17 mouse cellular contexts compared by ENCODE assay signal in genomic region chr14:99190153-99190790, GRCm38 (mm10).
A peak's percentile ranks its signal among the peaks of the same experiment; 100 is the strongest.
DNase-seq lines count a peak whose midpoint lies in the region; ATAC-seq and TF ChIP-seq lines count a peak whose summit lies in the region.
"Had no signal": no experiment of that assay in that cellular context is flagged by ENCODE, and none has a peak within 500 bp of the region (broad histone marks: within the 10 kb centered on the region; RNA-seq: fewer than 3 reads in every experiment).

No protein-coding gene starts in this region.

- H3K36me3 ChIP-seq in heart, embryonic 12.5 days, result peaks cover 11% of the 10 kb centered on the region
- H3K36me3 ChIP-seq in MEL (ENCODE audit: control insufficient read depth in 1 of 2, insufficient read depth in 2 of 2, low read length in 2 of 2), result no peaks in the 10 kb centered on the region; a peak in 3 of 4 replicates
- no peaks in the 10 kb centered on the region for H3K36me3 ChIP-seq in heart, postnatal 0 days (replicated peaks; ENCODE audit: control insufficient read depth, insufficient read depth, low read length)
- H3K36me3 ChIP-seq: forebrain, embryonic 12.5 days; neural tube, embryonic 13.5 days had no signal

- no peak for TF ChIP-seq POLR2A in MEL (IDR thresholded peaks at IDR 0.05; ENCODE audit: control insufficient read depth in 1 of 2, insufficient read depth in 1 of 2, low read depth in 1 of 2, low read length in 2 of 2, poor library complexity in 1 of 2)

- TF ChIP-seq RAD21 in MEL (IDR thresholded peaks at IDR 0.05; ENCODE audit: low read depth, low read length), result no peak

- DNase-seq in heart, adult 11 months, result peak; percentile 91
- DNase-seq in MEL (ENCODE audit: low read depth, low spot score), result no peak
- peak; percentile 13 to 43 for DNase-seq in cerebellum, postnatal 14 days
- DNase-seq in heart, postnatal 0 days (ENCODE audit: low spot score), result peak; percentile 89
- no peak for DNase-seq in neural tube, embryonic 10.5 days (ENCODE audit: extremely low spot score, low spot score)
- DNase-seq in B cell, adult 2 months, result no peak
- no peak for DNase-seq in right cerebral cortex, postnatal 14 days
- DNase-seq: kidney, adult 11 months; kidney, postnatal 14 days had no signal

- H3K27ac ChIP-seq in heart, embryonic 12.5 days (ENCODE audit: poor library complexity, severe bottlenecking), result no peak overlapping the region
- H3K27ac ChIP-seq in MEL (ENCODE audit: control insufficient read depth, low read depth, low read length), result no peak overlapping the region
- H3K27ac ChIP-seq in heart, postnatal 0 days (ENCODE audit: low read depth), result peak overlapping the region; percentile 55; the same call in 1 of the 2 replicates
- H3K27ac ChIP-seq: embryonic facial prominence, embryonic 15.5 days; forebrain, embryonic 12.5 days; hindbrain, embryonic 13.5 days; macrophage; neural tube, embryonic 13.5 days had no signal

- no peak for TF ChIP-seq EP300 in MEL (IDR thresholded peaks at IDR 0.05; ENCODE audit: low read depth in 1 of 2, low read length in 2 of 2)
- no peak; the same call in 1 of the 2 replicates for TF ChIP-seq EP300 in heart, postnatal 0 days (IDR thresholded peaks at IDR 0.05; ENCODE audit: low read depth)

- no peaks in the 10 kb centered on the region for H3K9me3 ChIP-seq in heart, embryonic 12.5 days (replicated peaks)
- H3K9me3 ChIP-seq in MEL (replicated peaks; ENCODE audit: insufficient read depth, low read length), result no peaks in the 10 kb centered on the region
- no peaks in the 10 kb centered on the region for H3K9me3 ChIP-seq in heart, postnatal 0 days (replicated peaks; ENCODE audit: control insufficient read depth, low read length)
- H3K9me3 ChIP-seq: embryonic facial prominence, embryonic 15.5 days; forebrain, embryonic 12.5 days; G1E; hindbrain, embryonic 13.5 days; neural tube, embryonic 13.5 days had no signal

- no peak for TF ChIP-seq CTCF in MEL (IDR thresholded peaks at IDR 0.05 in 2 of 3, conservative IDR thresholded peaks at IDR 0.05 in 1 of 3; ENCODE audit: control insufficient read depth in 1 of 3, insufficient read depth in 1 of 3, low read depth in 2 of 3, low read length in 3 of 3, poor library complexity in 1 of 3, severe bottlenecking in 1 of 3)
- no peak for TF ChIP-seq CTCF in heart, postnatal 0 days (IDR thresholded peaks at IDR 0.05; ENCODE audit: low read depth)

- no peak overlapping the region for H3K9ac ChIP-seq in heart, embryonic 12.5 days
- no peak overlapping the region for H3K9ac ChIP-seq in MEL (ENCODE audit: control insufficient read depth, low read depth, low read length, poor library complexity, severe bottlenecking)
- H3K9ac ChIP-seq in heart, postnatal 0 days (replicated peaks; ENCODE audit: low read depth, low read length), result no peak overlapping the region
- H3K9ac ChIP-seq: embryonic facial prominence, embryonic 15.5 days; forebrain, embryonic 12.5 days; hindbrain, embryonic 13.5 days; neural tube, embryonic 13.5 days had no signal

- no peak for ATAC-seq in heart, embryonic 12.5 days (ENCODE audit: insufficient number of reproducible peaks, low FRiP score)
- peak; percentile 88 for ATAC-seq in heart, postnatal 0 days (ENCODE audit: insufficient read depth, low read depth)
- ATAC-seq: midbrain, embryonic 16.5 days had no signal

- no peak overlapping the region for H3K4me3 ChIP-seq in heart, embryonic 12.5 days
- no peak overlapping the region for H3K4me3 ChIP-seq in MEL (ENCODE audit: control insufficient read depth in 1 of 2, insufficient read depth in 1 of 2, low read depth in 2 of 2, low read length in 2 of 2)
- H3K4me3 ChIP-seq in heart, postnatal 0 days (ENCODE audit: low read depth, low read length), result no peak overlapping the region
- H3K4me3 ChIP-seq: embryonic facial prominence, embryonic 15.5 days; forebrain, embryonic 12.5 days; hindbrain, embryonic 13.5 days; neural tube, embryonic 13.5 days had no signal

- H3K79me2 ChIP-seq in MEL (ENCODE audit: control insufficient read depth, insufficient read depth, low read length, poor library complexity), result no peaks in the 10 kb centered on the region

- no peaks in the 10 kb centered on the region for H3K27me3 ChIP-seq in heart, embryonic 12.5 days (replicated peaks)
- H3K27me3 ChIP-seq in MEL (ENCODE audit: control insufficient read depth in 1 of 2, insufficient read depth in 2 of 2, low read length in 2 of 2), result no peaks in the 10 kb centered on the region
- H3K27me3 ChIP-seq in heart, postnatal 0 days (ENCODE audit: control insufficient read depth, insufficient read depth, low read length), result no peaks in the 10 kb centered on the region
- H3K27me3 ChIP-seq: embryonic facial prominence, embryonic 15.5 days; forebrain, embryonic 12.5 days; hindbrain, embryonic 13.5 days; neural tube, embryonic 13.5 days had no signal

- H3K4me1 ChIP-seq in heart, embryonic 12.5 days (replicated peaks), result peaks cover 4% of the 10 kb centered on the region; the same call in 1 of the 2 replicates
- H3K4me1 ChIP-seq in MEL (ENCODE audit: control insufficient read depth in 1 of 2, insufficient read depth in 2 of 2, low read length in 2 of 2), result peaks cover 0 to 3% of the 10 kb centered on the region in 2 experiments; a peak in 1 of 4 replicates
- H3K4me1 ChIP-seq in heart, postnatal 0 days (ENCODE audit: control insufficient read depth, insufficient read depth), result peaks cover 11% of the 10 kb centered on the region; the same call in 1 of the 2 replicates
- H3K4me1 ChIP-seq: embryonic facial prominence, embryonic 15.5 days; forebrain, embryonic 12.5 days; hindbrain, embryonic 13.5 days; neural tube, embryonic 13.5 days had no signal

- WGBS in heart, embryonic 12.5 days, result 85% methylated on average over 5 of the region's 5 CpGs
- WGBS in heart, postnatal 0 days, result 65% methylated on average over 5 of the region's 5 CpGs

- no peak overlapping the region for H3K4me2 ChIP-seq in heart, embryonic 12.5 days
- H3K4me2 ChIP-seq in heart, postnatal 0 days (ENCODE audit: low read depth, low read length), result no peak overlapping the region
- H3K4me2 ChIP-seq: embryonic facial prominence, embryonic 15.5 days; forebrain, embryonic 12.5 days; hindbrain, embryonic 13.5 days; neural tube, embryonic 13.5 days had no signal

TF ChIP-seq in MEL, 35 proteins besides CTCF, POLR2A, EP300 and RAD21:
- TF ChIP-seq ZKSCAN1 (IDR thresholded peaks at IDR 0.05; ENCODE audit: low read depth, low read length), result 0 out of 2 replicates have a peak, but pooled peaks have one; percentile 16
- TF ChIP-seq NELFE (IDR thresholded peaks at IDR 0.05; ENCODE audit: low read depth, low read length), result no peak

Comparison
In these comparisons a context has a peak if more than half of its experiments do, and no peak if none do; other contexts are left out.
1. DNase-seq: peak in heart, adult 11 months (single experiment), cerebellum, postnatal 14 days (2 of 2) and heart, postnatal 0 days (single experiment); none in MEL (single experiment), neural tube, embryonic 10.5 days (single experiment), B cell, adult 2 months (0 of 2) and right cerebral cortex, postnatal 14 days (single experiment).